Mouse (Mus musculus) fibroblast of lung, adult 2 months (primary cell): Measurements from ENCODE around the gene Tas2r122.
"Not testable (repeated sequence)": the region's sequence is repeated elsewhere in the genome, so short reads cannot be mapped to it uniquely, and the experiment has no call there.

Source experiments
- DNase-seq: peaks from one replicate; pipeline ENCODE4 v3.0.0-alpha.2; 2011; ENCODE audit warnings: low read depth

Gene Tas2r122

DNA sequence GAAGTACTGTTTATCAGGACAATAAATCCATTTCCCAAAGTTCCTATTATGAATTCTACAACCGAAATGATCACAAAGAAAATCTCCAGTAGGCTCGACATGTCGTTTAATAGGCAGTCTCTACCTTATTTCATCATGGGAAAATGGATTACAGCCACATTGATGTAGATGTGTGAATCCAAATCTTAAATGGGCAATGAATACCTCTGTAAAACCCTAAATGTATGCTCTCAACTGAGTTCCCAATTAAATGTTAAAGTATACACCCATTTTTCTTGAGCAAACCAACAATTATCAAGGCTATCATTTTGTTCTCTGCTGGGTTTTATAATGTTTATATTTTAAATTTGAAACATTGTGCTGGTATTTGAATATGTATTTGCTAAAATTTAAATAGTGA lies at the start of gene Tas2r122:
TSS of gene Tas2r122 (minus strand) at position 101 of the 400 bp plus-strand sequence.
- DNase-seq: no peak

DNA sequence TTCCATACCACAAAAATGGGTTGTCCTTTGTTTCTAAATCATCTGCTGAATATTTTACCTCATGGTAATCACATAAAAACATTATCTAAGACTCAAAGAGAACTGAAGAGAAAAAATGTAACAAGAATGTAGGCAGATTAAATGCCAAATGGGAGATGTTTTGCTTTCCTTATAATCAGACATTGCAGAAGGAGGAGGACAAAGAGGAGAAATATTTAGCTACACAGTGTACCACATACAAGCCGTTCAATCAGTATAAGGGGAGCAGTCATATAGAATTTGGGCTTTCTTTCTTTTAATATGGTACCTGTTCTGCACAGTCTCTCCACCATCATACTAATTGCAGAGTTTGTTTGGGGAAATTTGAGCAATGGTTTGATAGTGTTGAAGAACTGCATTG lies 42.7 kb upstream of the Tas2r122 start, which contains the start of gene Tas2r124:
TSS of gene Tas2r124 (plus strand) at position 301 of the 400 bp plus-strand sequence.
- DNase-seq: no peak

- no peak for DNase-seq
These were observed 38.5 kb upstream of the Tas2r122 start for GRCm38 (mm10) chr6:132750206-132750605.

- no peak for DNase-seq
These were observed 26.2 kb upstream of the Tas2r122 start, which contains the start of gene Tas2r115 for GRCm38 (mm10) chr6:132737935-132738334. Gene Tas2r115, minus strand, starts transcription at chr6:132738035.

DNA sequence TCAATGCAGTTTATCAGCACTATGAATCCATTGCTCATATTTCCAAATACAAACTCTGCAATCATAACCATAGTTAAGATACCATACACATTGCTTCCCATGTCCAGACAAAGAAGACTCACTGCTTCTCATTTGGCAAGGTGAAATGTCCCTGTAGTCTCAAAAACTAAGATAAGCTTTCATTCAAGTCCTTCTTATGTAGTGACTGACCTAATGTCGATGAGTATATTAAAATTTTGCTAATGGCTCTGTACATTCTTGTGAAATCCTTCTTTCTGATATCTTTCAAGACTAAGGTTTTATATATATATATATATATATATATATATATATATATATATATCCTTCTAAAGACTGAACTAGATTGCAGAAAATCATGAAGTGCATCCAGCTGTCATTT lies 10.8 kb downstream of the Tas2r122 start, which contains the start of gene Tas2r121:
TSS of gene Tas2r121 (minus strand) at position 101 of the 400 bp plus-strand sequence.
- no peak for DNase-seq

GRCm38 (mm10) chr6:132691596-132691995 lies 20.1 kb downstream of the Tas2r122 start:
- not testable (repeated sequence) for DNase-seq
